Mouse (Mus musculus): Measurements from ENCODE around the gene Vmn1r236.

Gene Vmn1r236

DNA sequence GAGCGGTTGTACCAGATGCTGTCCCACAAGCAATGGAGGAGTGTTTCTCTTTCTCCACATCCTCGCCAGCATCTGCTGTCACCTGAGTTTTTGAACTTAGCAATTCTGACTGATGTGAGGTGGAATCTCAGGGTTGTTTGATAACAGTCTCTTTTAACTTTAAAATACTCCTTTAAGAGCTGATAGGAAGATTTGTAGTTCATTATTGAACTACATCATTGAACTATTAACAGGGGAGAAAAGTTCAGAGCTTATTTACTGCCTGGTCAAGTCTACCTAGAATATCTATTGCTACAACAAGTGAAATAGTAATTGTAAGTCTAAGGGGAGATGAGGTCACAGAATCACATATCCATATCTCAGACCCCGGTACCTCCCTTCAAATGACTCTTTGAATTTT, at the start of gene Vmn1r236:
Vmn1r236 (plus strand) TSS at position 301 of the 400 bp plus-strand sequence.
- DNase-seq (ENCODE audit: low spot score in 2 of 2) = no peak

- DNase-seq (ENCODE audit: low spot score in 2 of 2) = no peak
Observed at GRCm38 (mm10) chr17:21256111-21256510, 26.6 kb upstream of the Vmn1r236 start, which contains the start of gene Vmn1r235. Gene Vmn1r235, plus strand, starts transcription at chr17:21256411.

DNA sequence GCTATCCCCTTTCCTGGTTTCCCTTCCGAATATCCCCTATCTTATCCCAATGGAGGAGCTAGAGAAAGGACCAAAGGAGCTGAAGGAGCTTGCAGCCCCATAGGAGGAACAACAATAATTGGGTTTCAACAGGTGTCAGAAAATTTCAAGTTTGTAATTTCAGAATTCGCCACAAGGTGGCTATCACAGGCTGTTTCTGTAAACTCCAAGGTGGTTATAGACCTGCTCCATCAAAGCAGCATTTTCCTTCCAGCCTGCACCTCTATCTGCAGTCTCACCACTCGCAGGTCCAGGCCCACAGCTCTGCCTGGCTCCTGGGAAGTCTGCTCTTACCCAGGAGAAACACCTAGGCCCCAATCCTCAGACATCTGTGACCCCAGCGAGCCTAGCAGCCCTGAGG, 10.6 kb upstream of the Vmn1r236 start:
- no peak for DNase-seq (ENCODE audit: low spot score in 2 of 2)

GRCm38 (mm10) chr17:21284395-21284794, 1.7 kb downstream of the Vmn1r236 start:
- no peak for DNase-seq (ENCODE audit: low spot score in 2 of 2)

DNA sequence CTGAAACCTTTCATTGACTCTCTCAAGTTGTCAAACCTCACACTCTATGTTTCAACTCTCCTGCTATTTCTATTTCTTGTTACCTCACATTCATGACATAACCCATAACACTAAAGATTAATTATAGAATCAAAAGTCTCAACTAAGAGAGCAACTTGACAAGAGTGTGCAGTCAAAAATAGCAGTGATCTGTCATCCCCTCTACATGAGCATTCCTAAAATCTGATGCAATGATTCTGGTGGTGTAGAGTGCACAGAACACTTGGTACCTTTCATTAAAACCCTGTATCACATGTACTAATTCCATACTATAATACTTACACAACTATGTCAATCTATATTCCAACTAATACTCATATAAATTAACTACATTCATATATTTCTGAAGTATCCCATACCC, 7.0 kb downstream of the Vmn1r236 start:
- no peak for DNase-seq (ENCODE audit: low spot score in 2 of 2)

GRCm38 (mm10) chr17:21311565-21311964, 28.8 kb downstream of the Vmn1r236 start, which contains the start of gene Vmn1r237:
Gene Vmn1r237, plus strand, starts transcription at chr17:21311865.
- DNase-seq (ENCODE audit: low spot score in 2 of 2) = no peak

All from urinary bladder, postnatal 4 days (tissue).